Mouse (Mus musculus) liver, embryonic 15.5 days (tissue): ENCODE measurements around the gene Guca2b. TPM values are rescaled to one million over a fixed set of nuclear protein-coding genes. Genes with fewer than 3 reads are reported as not detected.
A peak's percentile ranks its signal among the peaks of the same experiment; 100 is the strongest.
"Not testable (repeated sequence)": the region's sequence is repeated elsewhere in the genome, so short reads cannot be mapped to it uniquely, and the experiment has no call there.

ENCODE experiments used
- ATAC-seq: fragments of 200-750 bp; cut with Nextera tagmentation; 2 replicates; pipeline ENCODE4 v1.8.0; 2017; ENCODE audit warnings: moderate number of reproducible peaks, mild to moderate bottlenecking, moderate library complexity; ENCODE audit not compliant: insufficient read depth
- H3K27ac ChIP-seq: fragments of 300-500 bp; sonication (generic); replicated peaks from 2 replicates; pipeline ENCODE4 v1.5.1; 2015; ENCODE audit warnings: mild to moderate bottlenecking, inconsistent platforms
- H3K27me3 ChIP-seq: fragments of 300-500 bp; sonication (generic); 2 replicates; pipeline ENCODE4 v1.6.1; 2015; ENCODE audit warnings: mild to moderate bottlenecking, inconsistent platforms
- H3K36me3 ChIP-seq: fragments of 300-500 bp; sonication (generic); replicated peaks from 2 replicates; pipeline ENCODE4 v1.6.1; 2015; ENCODE audit warnings: moderate library complexity, mild to moderate bottlenecking, inconsistent platforms
- H3K4me1 ChIP-seq: fragments of 300-500 bp; sonication (generic); replicated peaks from 2 replicates; pipeline ENCODE4 v1.6.1; 2015; ENCODE audit warnings: inconsistent platforms
- H3K4me2 ChIP-seq: fragments of 300-500 bp; sonication (generic); 2 replicates; pipeline ENCODE4 v1.6.1; 2015; ENCODE audit warnings: moderate library complexity, mild to moderate bottlenecking, inconsistent platforms
- H3K4me3 ChIP-seq: fragments of 300-500 bp; sonication (generic); replicated peaks from 2 replicates; pipeline ENCODE4 v1.5.1; 2015; ENCODE audit warnings: mild to moderate bottlenecking, inconsistent platforms
- H3K9ac ChIP-seq: fragments of 300-500 bp; sonication (generic); 2 replicates; pipeline ENCODE4 v1.6.1; 2015; ENCODE audit warnings: moderate library complexity, mild to moderate bottlenecking, inconsistent platforms
- H3K9me3 ChIP-seq: fragments of 300-500 bp; sonication (generic); replicated peaks from 2 replicates; pipeline ENCODE4 v1.6.1; 2016; ENCODE audit warnings: inconsistent platforms
- WGBS: fragments of 180-500 bp; shearing (Covaris S2); methylation state at CpG from one replicate; pipeline ENCODE4 v1.1.7; 2015; ENCODE audit warnings: mixed read lengths; ENCODE audit not compliant: insufficient replicate concordance; 5-methylcytosine and 5-hydroxymethylcytosine counted together
- polyA plus RNA-seq: library from polyadenylated mRNA; unstranded; fragments of >200 nt; fragmentation: Nextera tagmentation; extraction: Ambion mirVana; gene quantifications from 2 replicates; pipeline ENCODE4 v1.2.1, GENCODE M21; 2015

Gene Guca2b
- polyA plus RNA-seq, 1 experiment from 2014 or later, result 0.15 TPM

DNA sequence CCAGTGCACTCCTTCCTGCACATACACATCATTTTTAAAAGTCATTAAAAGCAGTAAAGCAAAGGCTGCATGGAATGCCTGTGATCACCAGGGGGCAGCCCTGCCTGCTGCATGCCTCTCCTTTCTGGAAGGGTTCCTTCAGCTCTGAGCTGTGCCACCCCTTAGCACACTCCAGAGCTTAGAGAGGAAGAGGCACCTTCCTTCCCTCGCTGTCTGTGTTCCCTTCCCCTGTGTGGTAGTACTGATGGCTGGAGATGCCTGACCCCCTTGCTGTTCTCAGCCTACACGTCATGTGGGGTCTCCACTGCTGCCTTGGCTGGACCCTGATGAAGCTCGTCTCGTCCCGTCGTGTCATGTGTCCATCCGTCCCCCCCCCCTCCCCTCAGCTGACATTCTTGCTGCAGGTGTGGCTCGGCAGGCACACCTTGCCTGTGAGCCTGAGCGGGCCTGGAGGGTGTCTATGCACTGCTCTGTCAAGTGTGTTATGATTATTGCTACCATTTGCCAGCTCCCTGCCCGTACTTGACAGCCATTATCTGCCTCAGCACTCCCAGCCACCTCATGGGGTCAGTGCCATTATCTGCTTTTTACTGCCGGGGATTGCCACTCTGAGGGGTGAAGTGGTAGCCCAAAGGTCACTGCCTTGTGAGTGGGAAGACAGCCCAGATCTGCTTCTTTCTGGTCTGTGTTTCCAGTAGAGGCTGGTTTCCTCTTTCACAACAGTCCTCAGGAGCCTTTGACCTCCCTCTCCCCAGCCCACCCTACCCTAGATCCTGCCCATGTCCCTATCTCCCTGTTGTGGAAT, 27.4 kb downstream of the Guca2b start:
- no peaks in the 10 kb centered on the region for H3K9me3 ChIP-seq
- H3K36me3 ChIP-seq, result peaks cover 15% of the 10 kb centered on the region; the same call in 1 of the 2 replicates
- ATAC-seq, result peak; percentile 42; the same call in 1 of the 2 replicates
- no peak overlapping the region for H3K4me2 ChIP-seq
- WGBS, result 48% methylated on average over 11 of the region's 11 CpGs
- H3K4me1 ChIP-seq, result peaks cover 9% of the 10 kb centered on the region
- no peak overlapping the region for H3K4me3 ChIP-seq
- no peak overlapping the region for H3K27ac ChIP-seq
- H3K27me3 ChIP-seq, result no peaks in the 10 kb centered on the region
- H3K9ac ChIP-seq, result no peak overlapping the region

DNA sequence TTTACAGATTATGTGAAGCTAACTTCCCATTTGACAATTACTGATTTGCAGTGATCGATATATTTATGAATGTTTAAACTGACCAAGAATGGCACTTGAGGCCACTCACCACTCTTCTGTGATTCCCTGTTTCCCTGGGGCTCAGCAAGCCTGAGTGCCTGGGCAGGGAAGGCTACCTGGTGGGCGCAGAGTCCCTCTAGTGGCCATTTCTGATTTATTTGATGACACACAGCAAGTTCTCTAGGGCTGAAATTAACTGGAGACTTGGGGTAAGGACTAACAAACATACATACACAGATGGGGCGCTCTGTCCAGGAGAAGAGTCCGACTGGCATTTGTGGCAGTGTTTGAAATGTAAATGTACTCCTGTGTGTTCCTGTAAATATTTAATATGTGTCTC, 30.4 kb downstream of the Guca2b start:
- H3K36me3 ChIP-seq, result peaks cover 34% of the 10 kb centered on the region
- H3K9me3 ChIP-seq, H3K27ac ChIP-seq, H3K4me2 ChIP-seq, ATAC-seq, H3K4me3 ChIP-seq, H3K27me3 ChIP-seq, H3K4me1 ChIP-seq, H3K9ac ChIP-seq: not testable (repeated sequence)
- WGBS, result 75% methylated on average over 4 of the region's 4 CpGs

DNA sequence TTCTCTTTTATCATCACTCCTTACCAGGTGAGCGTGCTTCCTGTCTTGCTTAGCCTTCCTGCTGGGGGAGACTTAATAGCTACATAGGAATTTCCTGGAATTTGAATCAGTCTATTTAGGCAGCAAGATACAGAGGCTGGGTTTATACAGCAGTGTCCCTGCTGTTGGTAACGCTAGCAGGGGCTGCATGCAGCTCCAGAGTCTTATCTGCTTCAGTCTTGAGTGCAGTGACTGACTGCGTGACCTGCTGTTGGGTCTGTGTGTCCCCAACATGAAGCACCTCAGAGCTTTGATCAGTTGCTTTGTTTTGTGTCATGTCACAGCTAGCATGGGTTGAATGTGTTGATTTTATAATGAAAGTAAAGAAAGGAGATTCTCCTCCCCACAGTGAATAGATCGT, 31.4 kb downstream of the Guca2b start:
- WGBS, result 76% methylated on average over 4 of the region's 4 CpGs
- H3K4me3 ChIP-seq, result no peak overlapping the region
- peaks cover 44% of the 10 kb centered on the region for H3K36me3 ChIP-seq

DNA sequence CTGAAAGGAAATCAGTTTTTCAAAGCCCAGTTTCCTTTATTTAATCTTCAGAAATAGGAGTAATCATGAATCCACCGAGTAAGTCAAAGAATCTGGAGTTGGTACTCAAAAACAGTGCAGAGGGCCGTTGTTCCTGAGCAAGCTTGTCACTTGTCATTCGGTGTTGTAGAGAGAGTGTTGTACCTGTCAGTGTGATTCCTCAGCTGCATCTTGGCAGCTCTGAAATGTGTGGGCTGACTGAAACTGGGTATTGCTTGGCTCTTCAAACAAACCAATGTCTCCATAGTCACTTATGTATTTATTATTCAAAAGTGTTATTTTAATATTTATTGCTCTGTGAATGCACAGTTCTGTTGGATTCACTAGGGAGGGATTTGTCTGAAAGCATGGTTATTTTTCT, 31.9 kb downstream of the Guca2b start:
- 70% methylated on average over 3 of the region's 3 CpGs for WGBS
- peaks cover 9% of the 10 kb centered on the region for H3K4me1 ChIP-seq

More for the DNA sequence above, 31.4 kb downstream of the Guca2b start:
- peaks cover 9% of the 10 kb centered on the region for H3K4me1 ChIP-seq
- no peak overlapping the region for H3K4me2 ChIP-seq
- no peaks in the 10 kb centered on the region for H3K9me3 ChIP-seq
- no peaks in the 10 kb centered on the region for H3K27me3 ChIP-seq
- H3K27ac ChIP-seq, result no peak overlapping the region
- H3K9ac ChIP-seq, result no peak overlapping the region
- no peak for ATAC-seq

DNA sequence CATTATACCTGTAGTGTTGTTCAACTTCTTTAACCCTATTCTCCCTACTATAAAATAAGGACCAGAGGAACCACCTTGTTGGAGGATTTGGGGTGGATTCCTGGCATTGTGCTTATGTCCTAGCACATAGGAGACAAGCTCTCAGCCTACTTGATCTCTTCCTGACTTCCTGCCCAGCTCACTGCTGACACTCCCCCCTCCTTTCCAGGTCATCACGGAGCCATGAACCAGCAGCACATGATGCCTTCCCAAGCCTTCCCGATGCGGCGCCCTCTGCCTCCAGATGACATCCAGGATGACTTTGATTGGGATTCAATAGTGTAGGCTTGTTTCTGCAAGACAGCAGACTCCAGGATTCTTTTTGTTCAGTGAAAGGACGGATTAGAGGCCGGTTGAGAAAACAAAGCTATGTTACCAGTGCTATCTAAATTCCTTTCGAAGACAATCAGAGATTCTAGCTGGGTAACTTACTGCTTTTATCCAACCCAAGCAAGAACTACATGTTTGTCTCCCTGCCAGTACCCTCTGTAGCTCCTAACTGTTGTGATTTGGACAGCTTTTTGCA, 32.6 kb downstream of the Guca2b start:
- no peak overlapping the region for H3K4me3 ChIP-seq
- H3K4me1 ChIP-seq, result peaks cover 5% of the 10 kb centered on the region
- 72% methylated on average over 7 of the region's 7 CpGs for WGBS
- H3K27me3 ChIP-seq, result no peaks in the 10 kb centered on the region
- H3K9me3 ChIP-seq, result no peaks in the 10 kb centered on the region
- H3K36me3 ChIP-seq, result peaks cover 51% of the 10 kb centered on the region
- no peak overlapping the region for H3K27ac ChIP-seq
- no peak for ATAC-seq
- no peak overlapping the region for H3K4me2 ChIP-seq
- no peak overlapping the region for H3K9ac ChIP-seq

More for the DNA sequence above, 31.9 kb downstream of the Guca2b start:
- H3K9me3 ChIP-seq, result no peaks in the 10 kb centered on the region
- no peaks in the 10 kb centered on the region for H3K27me3 ChIP-seq
- H3K9ac ChIP-seq, result no peak overlapping the region
- no peak overlapping the region for H3K4me2 ChIP-seq
- ATAC-seq, result no peak
- peaks cover 45% of the 10 kb centered on the region for H3K36me3 ChIP-seq
- no peak overlapping the region for H3K27ac ChIP-seq
- H3K4me3 ChIP-seq, result no peak overlapping the region

DNA sequence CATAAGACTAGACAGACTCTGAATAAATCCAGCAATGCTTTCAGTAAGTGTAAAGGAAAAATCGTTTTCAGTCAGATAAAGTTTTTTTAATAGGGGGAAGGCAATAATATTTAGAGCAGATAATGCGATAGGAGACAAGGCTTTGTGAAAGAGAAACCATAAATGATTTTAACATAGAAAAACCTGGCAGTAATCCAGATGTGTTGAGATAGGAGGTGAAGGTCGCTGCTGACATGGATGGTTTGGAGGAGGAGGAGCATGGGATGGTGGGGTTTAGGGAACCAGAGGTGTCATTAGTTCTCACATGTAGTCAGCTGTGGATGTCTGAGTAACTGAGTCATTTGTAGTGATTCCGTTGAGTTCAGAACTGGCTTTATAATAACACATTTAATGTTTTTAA, 44.0 kb downstream of the Guca2b start:
- no peak overlapping the region for H3K27ac ChIP-seq
- H3K4me3 ChIP-seq, result no peak overlapping the region
- H3K4me2 ChIP-seq, result no peak overlapping the region
- H3K9me3 ChIP-seq, result no peaks in the 10 kb centered on the region
- WGBS, result 65% methylated on average over 4 of the region's 4 CpGs
- ATAC-seq, result no peak
- no peak overlapping the region for H3K9ac ChIP-seq
- H3K27me3 ChIP-seq, result no peaks in the 10 kb centered on the region
- H3K36me3 ChIP-seq, result peaks cover 13% of the 10 kb centered on the region
- peaks cover 10% of the 10 kb centered on the region for H3K4me1 ChIP-seq

DNA sequence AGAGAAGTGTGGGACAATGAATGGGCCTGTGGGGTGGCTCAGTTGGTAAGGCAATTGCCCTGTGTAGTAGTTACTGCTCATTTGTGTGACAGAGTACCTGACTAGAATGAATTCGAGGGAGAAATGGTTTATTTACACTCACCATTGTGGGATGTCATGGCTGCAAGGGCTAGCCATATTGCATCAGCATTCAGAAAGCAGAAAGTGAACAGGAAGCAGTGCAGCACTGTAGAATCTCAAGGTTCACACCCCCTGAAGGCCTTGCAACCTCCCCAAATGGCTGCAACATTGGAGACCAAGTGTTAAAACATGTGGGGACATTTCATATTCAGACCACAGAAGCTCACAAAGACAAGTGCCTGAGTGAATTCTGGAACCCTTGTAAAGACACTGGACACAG, 44.7 kb downstream of the Guca2b start:
- 0 out of 2 replicates have a peak overlapping the region, but pooled peaks have one; percentile 19 for H3K27ac ChIP-seq
- H3K27me3 ChIP-seq, result no peaks in the 10 kb centered on the region
- no peak overlapping the region for H3K4me2 ChIP-seq
- H3K4me1 ChIP-seq, result peaks cover 16% of the 10 kb centered on the region
- H3K9ac ChIP-seq, result no peak overlapping the region
- H3K36me3 ChIP-seq, result peaks cover 10% of the 10 kb centered on the region; the same call in 1 of the 2 replicates
- no peak overlapping the region for H3K4me3 ChIP-seq
- H3K9me3 ChIP-seq, result no peaks in the 10 kb centered on the region
- ATAC-seq, result no peak
- 42% methylated on average over 1 of the region's 1 CpGs for WGBS

DNA sequence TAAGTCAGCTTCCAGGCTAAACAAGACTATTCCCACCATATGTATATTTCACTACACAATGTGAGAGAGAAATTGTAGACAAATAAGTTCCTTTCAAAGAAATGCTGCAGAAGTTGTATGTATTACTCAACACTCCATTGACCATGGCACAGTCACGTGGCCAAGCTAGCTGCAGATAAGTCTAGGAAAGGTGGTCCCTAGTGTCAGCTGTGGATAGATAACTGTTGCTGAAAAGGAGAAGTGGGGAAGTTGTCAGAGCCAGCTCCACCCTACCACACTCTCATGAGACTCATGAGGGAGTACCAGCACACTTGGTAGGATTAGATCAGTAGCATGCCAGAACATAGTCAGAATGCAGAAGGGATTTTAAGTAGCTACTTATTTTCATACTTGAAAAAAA, 49.3 kb downstream of the Guca2b start:
- Histone ChIP-seq H3K4me2 (no peak overlapping the region), H3K9me3 (no peaks in the 10 kb centered on the region), H3K27ac (no peak overlapping the region), H3K4me3 (no peak overlapping the region), H3K27me3 (no peaks in the 10 kb centered on the region), H3K4me1 (peaks cover 18% of the 10 kb centered on the region), H3K36me3 (0 out of 2 replicates have a peak, but pooled peaks cover 2% of the 10 kb centered on the region), H3K9ac (no peak overlapping the region)
- 14% methylated on average over 1 of the region's 1 CpGs for WGBS
- ATAC-seq, result peak; percentile 75

Other genes starting within 250 kb of the Guca2b start
- 1.1 and 1.5 TPM in 2 replicates for gene Ccdc30, start 243.4 kb downstream of the Guca2b start, polyA plus RNA-seq
- 13.0 and 14.5 TPM in 2 replicates for gene Ppcs, start 236.5 kb downstream of the Guca2b start, polyA plus RNA-seq
- 0.09 and 0.13 TPM in 2 replicates for gene Zmynd12, start 236.1 kb downstream of the Guca2b start, polyA plus RNA-seq
- not detected in 2 replicates for gene Rimkla, start 166.3 kb downstream of the Guca2b start, polyA plus RNA-seq
- gene Foxj3, start 122.0 kb downstream of the Guca2b start, polyA plus RNA-seq, result 4.9 and 5.6 TPM in 2 replicates
- 1.3 and 1.4 TPM in 2 replicates for gene Frg2f1, start 119.4 kb downstream of the Guca2b start, polyA plus RNA-seq
- 0.28 TPM in 1 of 2 replicates, not detected in the other for gene Guca2a, start 21.2 kb downstream of the Guca2b start, polyA plus RNA-seq
- 1.9 and 2.2 TPM in 2 replicates for gene Hivep3, start 74.8 kb upstream of the Guca2b start, polyA plus RNA-seq